Mouse (Mus musculus): Measurements from ENCODE around the gene Jpt1.

DNA sequence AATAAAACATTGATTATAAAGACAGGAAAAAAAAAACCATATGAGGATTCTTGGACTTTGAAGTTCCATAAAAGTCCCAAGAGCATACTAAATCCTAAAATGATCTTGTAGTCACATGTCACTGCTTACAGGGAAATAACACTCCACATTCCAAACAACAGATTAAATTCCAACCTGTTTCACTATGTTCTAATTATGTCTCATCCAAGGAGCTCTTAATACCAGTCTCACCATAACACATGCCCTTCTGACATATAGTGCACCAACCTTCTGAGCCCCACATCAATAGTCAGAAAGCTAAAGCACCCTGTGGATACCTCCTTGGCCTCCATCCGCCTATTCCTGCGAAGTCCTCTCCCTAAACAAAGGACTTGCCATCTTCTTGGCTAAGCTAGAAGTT, 6.0 kb upstream of the Jpt1 start:
- TF ChIP-seq GATA1 (IDR thresholded peaks at IDR 0.05; ENCODE audit: low read length) (no peak), TAL1 (IDR thresholded peaks at IDR 0.05; ENCODE audit: low read length) (no peak)
